In genomic region chr2:106747342-106747741, GRCm38 (mm10) we compare ENCODE assay signal across 13 mouse cellular contexts. TPM values are rescaled to one million over a fixed set of nuclear protein-coding genes. Genes with fewer than 3 reads are reported as not detected.
DNase-seq lines count a peak whose midpoint lies in the region; ATAC-seq lines count a peak whose summit lies in the region.
"Had no signal": no experiment of that assay in that cellular context is flagged by ENCODE, and none has a peak within 500 bp of the region (broad histone marks: within the 10 kb centered on the region; RNA-seq: fewer than 3 reads in every experiment).

No protein-coding gene starts in this region.

- no peaks in the 10 kb centered on the region for H3K27me3 ChIP-seq in forebrain, embryonic 15.5 days
- H3K27me3 ChIP-seq: embryonic facial prominence, embryonic 13.5 days; heart, embryonic 12.5 days; liver, embryonic 15.5 days had no signal

- no peaks in the 10 kb centered on the region for H3K9me3 ChIP-seq in forebrain, embryonic 15.5 days
- H3K9me3 ChIP-seq: embryonic facial prominence, embryonic 13.5 days; heart, embryonic 12.5 days; liver, embryonic 15.5 days had no signal

- 80% methylated on average over 4 of the region's 4 CpGs for WGBS in forebrain, embryonic 15.5 days

- intact Hi-C loops in heart, postnatal 25 days (cut with DNase I) = no loop called here

- no peak overlapping the region for H3K9ac ChIP-seq in forebrain, embryonic 15.5 days (replicated peaks)
- H3K9ac ChIP-seq: embryonic facial prominence, embryonic 13.5 days; heart, embryonic 12.5 days; liver, embryonic 15.5 days had no signal

- H3K4me3 ChIP-seq in forebrain, embryonic 15.5 days = no peak overlapping the region
- H3K4me3 ChIP-seq: embryonic facial prominence, embryonic 13.5 days; heart, embryonic 12.5 days; liver, embryonic 15.5 days had no signal

- no peaks in the 10 kb centered on the region for H3K36me3 ChIP-seq in forebrain, embryonic 15.5 days
- H3K36me3 ChIP-seq: liver, embryonic 15.5 days had no signal

- H3K4me2 ChIP-seq in forebrain, embryonic 15.5 days (replicated peaks) = no peak overlapping the region
- H3K4me2 ChIP-seq: embryonic facial prominence, embryonic 13.5 days; heart, embryonic 12.5 days; liver, embryonic 15.5 days had no signal

- H3K4me1 ChIP-seq in forebrain, embryonic 15.5 days = peaks cover 37% of the 10 kb centered on the region
- H3K4me1 ChIP-seq: liver, embryonic 15.5 days had no signal

- no peak overlapping the region for H3K27ac ChIP-seq in forebrain, embryonic 15.5 days (replicated peaks)
- H3K27ac ChIP-seq: embryonic facial prominence, embryonic 13.5 days; liver, embryonic 15.5 days had no signal

- peak; percentile 55 for DNase-seq in heart, adult 11 months
- DNase-seq in heart, postnatal 25 days (ENCODE audit: low spot score) = no peak
- DNase-seq in left cerebral cortex, adult 11 months (ENCODE audit: low spot score) = peak; percentile 38
- no peak for DNase-seq in left cerebral cortex, adult 18-20 months (ENCODE audit: low spot score in 2 of 2)
- DNase-seq in layer of hippocampus, adult 8-10 months (ENCODE audit: low spot score in 2 of 2) = peak; percentile 24 to 28
- no peak for DNase-seq in right cerebral cortex, postnatal 36 days (ENCODE audit: low spot score in 2 of 2)
- DNase-seq: cerebellum, postnatal 10 days had no signal

- peak; percentile 37 for ATAC-seq in forebrain, embryonic 15.5 days (replicated peaks)
- ATAC-seq in granulocyte monocyte progenitor cell, adult 5-6 weeks (replicated peaks; ENCODE audit: poor library complexity, severe bottlenecking) = no peak

RNA-seq across cellular contexts. Expression of gene Mpped2, which starts 54.3 kb away (rescaled TPM):
- total RNA-seq in heart, postnatal 25 days (2021) = 10 to 100 TPM; 18.1 to 18.7 TPM
- total RNA-seq in left cerebral cortex, adult 18-20 months (2021) = 10 to 100 TPM; 29.9 to 32.2 TPM
- polyA plus RNA-seq in forebrain, embryonic 15.5 days (2015; fragmentation: Nextera tagmentation; extraction: Ambion mirVana) = 212 and 221 TPM in 2 replicates
- total RNA-seq in layer of hippocampus, adult 8-10 months (2022) = 10 to 100 TPM; 31.3 to 42.6 (median 36.7) TPM
- total RNA-seq in granulocyte monocyte progenitor cell, adult 5-6 weeks (2014; fragmentation: Nextera tagmentation) = 0.62 TPM in 1 of 2 replicates, not detected in the other
- not detected in 2 replicates for total RNA-seq in granulocyte monocyte progenitor cell, adult 5-6 weeks (2017)
- polyA plus RNA-seq: C2C12 had no signal

Comparison
In these comparisons a context has a peak if more than half of its experiments do, and no peak if none do; other contexts are left out.
1. DNase-seq: peak in heart, adult 11 months (single experiment), left cerebral cortex, adult 11 months (single experiment) and layer of hippocampus, adult 8-10 months (2 of 2); none in heart, postnatal 25 days (single experiment), left cerebral cortex, adult 18-20 months (0 of 2) and right cerebral cortex, postnatal 36 days (0 of 2).
2. RNA of gene Mpped2, which starts 54.3 kb away (total RNA-seq): 31.3 to 42.6 TPM in layer of hippocampus, adult 8-10 months, 29.9 to 32.2 TPM in left cerebral cortex, adult 18-20 months and 18.1 to 18.7 TPM in heart, postnatal 25 days; 0.62 TPM in granulocyte monocyte progenitor cell, adult 5-6 weeks; every median in the first group is over 10 times any median in the second.